Mouse (Mus musculus): ENCODE measurements at regions not wholly inside any gene's neighbourhood (a gene's known extent, or its start where the extent isn't known, plus 50 kb on each side); places are given as distances from the start of the nearest gene placed in this dataset.

DNA sequence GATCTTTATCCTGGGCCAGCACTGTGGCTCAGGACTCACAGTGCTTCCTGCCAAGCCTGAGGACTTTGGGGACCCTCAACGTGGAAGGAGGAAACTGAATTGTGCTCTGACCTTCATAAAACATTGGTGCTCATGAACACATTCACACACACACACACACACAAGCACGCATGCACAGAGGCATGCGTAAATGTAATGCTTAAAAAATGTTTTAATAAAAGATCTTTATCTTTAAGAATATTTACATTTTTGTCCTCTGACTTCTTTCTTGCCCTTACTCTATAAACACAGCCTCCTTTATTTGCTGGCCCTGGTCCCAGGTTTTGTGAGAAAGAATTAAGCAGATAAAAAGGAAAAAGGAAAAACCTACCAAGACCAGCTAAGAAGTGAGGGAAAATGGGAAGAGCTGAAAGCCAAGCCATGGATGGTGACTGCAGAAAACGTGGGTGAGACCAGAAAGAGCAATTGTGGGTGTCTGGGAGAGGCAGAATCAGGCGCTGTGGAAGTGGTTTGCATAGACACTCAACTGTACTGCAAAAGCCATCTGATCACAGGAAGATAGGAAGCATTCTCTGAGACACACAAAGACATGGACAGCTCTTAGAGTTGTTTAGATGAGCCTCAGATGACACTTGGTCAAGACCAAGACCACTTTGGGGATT, 56.7 kb upstream of the Spats2l start:
- 58% methylated on average over 5 of the region's 5 CpGs for WGBS
- no peak for ATAC-seq (replicated peaks; ENCODE audit: extremely low read depth, insufficient read depth, low FRiP score)
- no peak overlapping the region for H3K27ac ChIP-seq (ENCODE audit: low read length)

DNA sequence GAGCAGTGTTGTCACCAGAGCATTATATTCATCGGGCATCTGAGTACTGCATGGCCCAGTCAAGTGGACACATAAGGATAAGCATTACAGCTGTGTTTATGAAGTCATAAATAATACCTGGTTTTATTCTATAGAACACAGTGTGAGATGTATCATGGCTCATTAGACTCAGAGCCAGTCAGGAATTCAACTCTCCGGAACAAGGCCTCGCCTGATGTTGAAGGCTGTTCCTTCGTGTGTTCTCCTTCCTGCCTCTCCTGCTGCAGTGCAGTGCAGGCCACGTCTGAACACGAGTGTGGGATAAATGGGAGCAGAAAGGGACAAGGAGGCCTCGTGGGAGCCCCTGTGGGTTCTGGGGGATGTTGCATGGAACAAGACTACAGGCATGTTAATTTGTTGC, 55.6 kb upstream of the Spats2l start:
- no peak overlapping the region for H3K27ac ChIP-seq (ENCODE audit: low read length)
- no peaks in the 10 kb centered on the region for H3K9me3 ChIP-seq (replicated peaks; ENCODE audit: control insufficient read depth, low read length)
- no peak overlapping the region for H3K4me2 ChIP-seq (ENCODE audit: low read depth, low read length)
- H3K4me1 ChIP-seq (ENCODE audit: control insufficient read depth, insufficient read depth, low read length) = no peaks in the 10 kb centered on the region
- H3K4me3 ChIP-seq (ENCODE audit: low read length) = no peak overlapping the region
- WGBS = 70% methylated on average over 7 of the region's 7 CpGs
- no peak overlapping the region for H3K9ac ChIP-seq (ENCODE audit: low read length)
- ATAC-seq (replicated peaks; ENCODE audit: extremely low read depth, insufficient read depth, low FRiP score) = no peak
- no peaks in the 10 kb centered on the region for H3K36me3 ChIP-seq (ENCODE audit: control insufficient read depth, insufficient read depth)
- H3K27me3 ChIP-seq (ENCODE audit: control insufficient read depth, insufficient read depth, low read length) = no peaks in the 10 kb centered on the region

More for the DNA sequence above, 56.7 kb upstream of the Spats2l start:
- no peaks in the 10 kb centered on the region for H3K4me1 ChIP-seq (ENCODE audit: control insufficient read depth, insufficient read depth, low read length)
- no peaks in the 10 kb centered on the region for H3K9me3 ChIP-seq (replicated peaks; ENCODE audit: control insufficient read depth, low read length)
- no peaks in the 10 kb centered on the region for H3K36me3 ChIP-seq (ENCODE audit: control insufficient read depth, insufficient read depth)
- no peak overlapping the region for H3K9ac ChIP-seq (ENCODE audit: low read length)
- no peak overlapping the region for H3K4me3 ChIP-seq (ENCODE audit: low read length)
- no peak overlapping the region for H3K4me2 ChIP-seq (ENCODE audit: low read depth, low read length)
- no peaks in the 10 kb centered on the region for H3K27me3 ChIP-seq (ENCODE audit: control insufficient read depth, insufficient read depth, low read length)
